Mouse (Mus musculus): ENCODE results near the gene Snai1.

The Snai1 gene

DNA sequence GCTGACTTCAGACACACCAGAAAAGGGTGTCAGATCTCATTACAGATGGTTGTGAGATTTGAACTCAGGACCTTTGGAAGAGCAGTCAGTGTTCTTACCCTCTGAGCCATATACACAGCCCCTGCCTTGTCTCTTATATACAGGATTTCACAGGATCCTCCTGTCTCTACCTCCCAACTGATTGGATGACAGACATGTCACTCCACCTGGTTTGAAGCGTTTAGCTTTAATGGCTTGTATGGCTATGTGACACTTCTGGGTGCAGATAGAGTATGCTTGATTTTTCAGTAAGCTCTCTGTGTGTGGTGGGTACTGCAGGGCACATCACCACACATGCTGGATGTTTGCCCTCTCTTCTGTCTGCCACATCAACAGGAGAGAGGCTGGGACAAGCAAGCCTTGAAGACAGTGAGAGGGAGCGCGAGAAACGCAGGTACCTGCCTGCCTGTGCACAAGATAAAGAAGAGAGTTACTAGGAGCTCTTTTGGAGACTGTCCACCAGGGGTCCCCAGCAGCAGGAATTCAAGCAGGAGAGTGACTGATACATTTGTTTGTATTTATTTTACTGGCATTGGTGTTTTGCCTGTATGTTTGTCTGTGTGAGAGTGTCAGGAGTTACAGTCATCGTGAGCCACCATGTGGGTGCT is 18.3 kb upstream of the Snai1 start:
- in situ Hi-C loops (cut with MboI, MseI) = no loop called here

DNA sequence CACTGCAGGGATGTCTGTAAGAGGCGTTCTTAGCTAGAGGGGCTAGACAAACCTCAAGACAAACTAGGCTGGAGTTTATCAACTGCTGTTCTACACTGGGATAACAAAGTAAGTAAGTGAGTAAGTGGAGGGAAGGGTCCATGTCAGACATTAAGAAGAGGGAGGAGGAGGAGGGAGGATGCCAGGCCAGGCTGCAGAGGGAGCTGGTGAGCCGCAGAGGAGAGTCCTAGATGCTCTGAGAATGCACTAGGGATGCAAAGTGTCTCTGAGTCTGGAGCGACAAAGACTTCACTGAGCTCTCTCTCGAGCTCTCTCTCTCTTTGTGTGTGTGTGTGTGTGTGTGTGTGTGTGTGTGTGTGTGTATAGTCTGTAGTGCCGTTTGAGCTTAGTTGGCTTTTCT is 9.7 kb upstream of the Snai1 start:
- in situ Hi-C loops (cut with MboI, MseI) = no loop called here

DNA sequence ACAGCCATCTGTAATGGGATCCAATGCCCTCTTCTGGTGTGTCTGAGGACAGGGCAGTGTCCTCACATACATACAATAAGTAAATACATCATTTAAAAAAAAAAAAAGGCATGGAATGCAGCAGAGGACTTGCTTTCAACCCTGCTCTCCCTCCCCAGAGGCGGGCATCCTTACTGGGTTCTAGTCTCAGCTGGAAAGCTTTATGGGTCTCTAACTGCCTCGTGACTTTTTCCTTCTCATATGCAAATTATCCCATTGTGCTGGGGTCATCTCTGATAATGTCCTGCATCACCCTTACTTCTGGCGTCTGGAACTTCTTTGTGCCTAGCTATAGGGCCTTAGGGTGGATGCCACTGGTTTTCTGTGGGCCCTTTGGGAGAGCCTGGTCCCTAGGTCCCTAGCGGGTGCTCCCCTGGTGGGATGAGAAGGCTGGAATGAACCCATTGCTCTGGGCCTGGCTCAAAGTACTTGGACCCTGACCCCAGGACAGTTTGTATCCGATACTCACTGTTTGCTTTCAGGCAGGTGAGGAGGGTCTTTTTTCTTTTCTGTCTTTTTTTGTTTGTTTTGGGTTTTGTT is 8.0 kb upstream of the Snai1 start:
- in situ Hi-C loops (cut with MboI, MseI) = loop anchor here (5.0 kb wide), 2 partner anchors 72 to 367 kb away; no protein-coding TSS in a partner anchor

DNA sequence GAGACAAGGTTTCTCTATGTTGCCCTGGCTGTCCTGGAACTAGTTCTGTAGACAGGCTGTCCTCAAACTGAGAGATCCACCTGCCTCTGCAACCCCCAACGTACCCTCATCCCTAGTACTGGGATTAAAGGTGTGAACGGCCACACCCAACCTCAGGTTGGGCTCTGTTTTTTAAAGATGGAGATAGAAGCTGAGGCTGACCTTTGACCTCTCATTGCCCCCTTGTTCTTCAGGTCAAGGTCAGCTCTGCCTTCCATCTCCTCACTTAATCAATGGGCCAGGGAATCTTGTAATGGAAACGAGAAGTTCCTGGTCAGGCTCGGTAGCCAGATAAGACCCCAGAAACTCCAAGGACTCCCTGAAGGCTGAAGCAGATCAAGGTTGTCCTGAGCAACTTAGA is 7.5 kb upstream of the Snai1 start:
- in situ Hi-C loops (cut with MboI, MseI) = loop anchor here (5.0 kb wide), 2 partner anchors 72 to 367 kb away; no protein-coding TSS in a partner anchor

DNA sequence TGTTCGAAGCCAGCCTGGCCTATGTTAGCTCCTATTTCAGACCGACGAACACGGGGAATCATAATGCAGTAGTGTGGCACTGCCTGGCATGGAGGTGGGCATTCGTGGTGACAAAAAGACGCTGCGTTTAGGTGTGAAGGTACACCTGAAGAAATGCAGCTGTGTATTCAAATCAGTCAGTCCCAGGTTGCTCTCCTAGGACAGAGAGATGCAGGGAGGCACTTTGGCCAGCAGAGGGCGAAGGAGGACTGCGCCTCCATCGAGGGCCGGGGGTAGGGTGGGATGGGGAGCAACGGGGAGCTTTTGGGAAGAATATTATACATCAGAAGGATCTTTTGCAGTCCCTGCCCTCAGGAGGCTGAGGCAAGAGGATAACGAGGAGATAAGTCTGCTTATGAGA is 5.9 kb upstream of the Snai1 start:
- in situ Hi-C loops (cut with MboI, MseI) = loop anchor here (5.0 kb wide), 2 partner anchors 70 to 365 kb away; no protein-coding TSS in a partner anchor

DNA sequence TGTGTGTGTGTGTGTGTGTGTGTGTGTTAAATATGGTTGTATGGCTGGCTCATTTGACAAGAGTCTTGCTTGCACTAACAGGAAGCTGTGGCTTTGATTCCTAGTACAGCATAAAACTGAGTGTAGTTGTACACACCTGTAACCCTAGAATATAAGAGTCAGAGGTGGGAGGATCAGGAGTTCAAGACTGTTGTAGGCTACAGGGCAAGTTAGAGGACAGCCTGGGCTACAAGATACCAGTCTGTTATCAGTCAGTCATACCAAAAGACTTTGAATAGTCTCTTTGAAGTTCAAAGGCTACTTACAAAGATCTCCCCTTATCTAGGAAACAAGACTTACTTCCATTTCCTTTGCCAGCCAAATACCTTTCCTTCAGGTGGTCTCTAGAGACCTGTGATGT is 4.1 kb upstream of the Snai1 start:
- in situ Hi-C loops (cut with MboI, MseI) = loop anchor here (5.0 kb wide), 2 partner anchors 68 to 363 kb away; no protein-coding TSS in a partner anchor

DNA sequence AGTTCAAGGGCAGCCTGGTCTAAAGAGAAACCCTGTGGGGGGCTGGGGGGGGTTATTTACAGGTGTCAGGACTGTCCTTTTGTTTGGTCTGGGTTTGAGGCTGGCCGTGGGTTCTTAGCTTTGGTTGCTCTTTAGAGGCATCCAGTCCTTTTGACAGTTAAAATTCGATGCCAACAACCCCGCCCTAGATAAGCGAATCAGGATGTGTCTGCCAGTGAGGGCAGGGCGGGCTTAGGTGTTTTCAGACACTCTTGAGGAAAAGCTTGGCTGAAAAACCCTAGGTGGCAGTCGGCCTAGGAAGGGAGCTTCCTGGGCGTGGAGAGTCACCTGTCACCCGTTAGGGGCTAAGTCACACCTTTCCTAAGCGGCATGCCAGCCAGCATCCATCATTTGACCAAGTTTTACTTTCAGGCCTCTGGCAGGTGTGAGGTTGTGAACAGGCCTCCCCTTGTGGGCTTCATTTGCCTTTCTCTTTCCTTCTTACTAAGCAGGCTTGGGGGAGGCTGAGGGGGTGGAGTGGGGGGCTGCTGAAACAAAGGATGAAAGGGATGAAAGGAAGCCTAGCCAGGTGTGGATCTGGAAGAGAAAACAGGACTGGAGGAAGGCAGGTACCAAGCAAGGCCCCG is 1.6 kb upstream of the Snai1 start:
- in situ Hi-C loops (cut with MboI, MseI) = no loop called here

DNA sequence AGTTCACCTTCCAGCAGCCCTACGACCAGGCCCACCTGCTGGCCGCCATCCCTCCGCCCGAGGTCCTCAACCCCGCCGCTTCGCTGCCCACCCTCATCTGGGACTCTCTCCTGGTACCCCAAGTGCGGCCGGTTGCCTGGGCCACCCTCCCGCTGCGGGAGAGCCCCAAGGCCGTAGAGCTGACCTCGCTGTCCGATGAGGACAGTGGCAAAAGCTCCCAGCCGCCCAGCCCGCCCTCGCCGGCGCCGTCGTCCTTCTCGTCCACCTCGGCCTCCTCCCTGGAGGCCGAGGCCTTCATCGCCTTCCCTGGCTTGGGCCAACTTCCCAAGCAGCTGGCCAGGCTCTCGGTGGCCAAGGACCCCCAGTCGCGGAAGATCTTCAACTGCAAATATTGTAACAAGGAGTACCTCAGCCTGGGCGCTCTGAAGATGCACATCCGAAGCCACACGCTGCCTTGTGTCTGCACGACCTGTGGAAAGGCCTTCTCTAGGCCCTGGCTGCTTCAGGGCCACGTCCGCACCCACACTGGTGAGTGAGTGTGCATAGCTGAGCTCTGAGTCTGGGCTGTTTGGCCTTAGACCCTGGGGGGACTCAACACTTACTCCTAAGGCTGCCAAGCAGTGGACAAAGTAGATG is 794 bp downstream of the Snai1 start:
- in situ Hi-C loops (cut with MboI, MseI) = no loop called here

DNA sequence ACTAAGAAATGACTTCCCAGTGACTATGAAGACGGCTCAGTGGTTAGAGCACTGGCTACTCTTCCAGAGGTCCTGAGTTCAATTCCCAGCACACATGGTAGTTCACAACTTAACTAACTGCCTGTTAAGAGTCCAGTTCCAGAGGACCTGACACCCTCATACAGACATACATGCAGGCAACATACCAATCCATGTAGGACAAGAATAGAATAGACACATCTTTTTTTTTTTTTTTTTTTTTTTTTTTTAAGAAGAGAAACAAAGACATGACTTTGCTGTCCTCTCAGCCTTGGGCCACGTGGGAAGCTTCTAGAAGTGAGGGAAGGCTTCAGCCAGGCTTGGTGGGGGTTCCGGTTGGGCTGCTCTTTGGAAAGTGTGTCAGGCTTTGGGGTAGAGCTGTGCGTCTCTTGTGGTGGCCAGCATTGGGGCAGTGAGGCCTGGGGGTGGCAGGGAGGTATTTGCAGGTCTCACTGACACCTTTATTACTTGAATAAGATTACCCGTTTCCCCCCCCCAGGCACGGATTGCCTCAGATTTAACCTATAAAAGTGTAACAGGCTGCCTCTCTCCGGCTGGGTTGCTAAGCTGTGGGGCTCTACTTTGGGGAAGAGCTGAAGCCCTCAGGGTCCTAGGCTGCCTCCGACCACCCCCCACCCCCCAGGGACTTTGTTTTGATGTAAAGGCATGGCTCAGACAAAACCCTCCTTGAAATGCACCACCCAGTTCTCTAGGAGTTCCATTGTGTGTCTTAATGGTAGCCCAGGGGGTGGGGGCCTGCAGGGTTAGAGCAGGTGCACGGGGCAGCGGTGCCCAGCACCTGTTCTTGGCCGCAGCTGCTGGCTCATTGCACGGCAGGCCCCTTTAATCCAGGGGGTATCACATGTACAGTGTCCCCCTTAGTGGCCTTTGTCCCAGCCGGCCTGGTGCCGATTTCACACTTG is 1.8 kb downstream of the Snai1 start:
- in situ Hi-C loops (cut with MboI, MseI) = no loop called here

DNA sequence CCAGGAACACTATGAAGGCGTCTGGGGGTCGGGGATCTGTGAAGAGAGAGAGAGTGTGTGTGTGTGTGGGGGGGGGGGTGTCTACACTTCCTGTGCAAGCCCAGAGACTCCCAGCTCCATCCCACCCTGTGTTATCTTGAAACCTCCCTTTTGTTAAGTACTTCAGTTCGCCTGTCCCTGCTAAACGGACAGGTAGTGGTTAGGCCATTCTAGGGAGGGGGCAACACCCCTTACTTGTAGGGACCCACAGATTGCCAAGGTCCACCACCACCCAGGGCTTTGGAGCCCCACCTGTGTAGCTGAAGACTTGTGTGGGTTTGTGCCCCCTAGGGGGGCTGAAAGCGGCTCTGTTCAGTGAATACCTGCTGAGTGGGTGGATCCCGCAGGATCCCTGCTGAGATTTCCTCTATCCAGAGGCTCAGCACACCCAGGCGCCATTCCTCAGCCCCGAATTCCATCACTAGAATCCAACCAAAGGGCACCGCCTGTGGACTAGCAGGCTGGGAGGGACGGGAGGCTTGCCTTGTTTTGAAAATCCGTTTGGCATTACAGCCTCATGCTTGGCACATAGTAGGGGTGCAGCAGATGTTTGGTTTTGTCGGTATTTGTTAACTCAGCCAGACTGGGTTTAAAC is 2.6 kb downstream of the Snai1 start:
- in situ Hi-C loops (cut with MboI, MseI) = no loop called here

DNA sequence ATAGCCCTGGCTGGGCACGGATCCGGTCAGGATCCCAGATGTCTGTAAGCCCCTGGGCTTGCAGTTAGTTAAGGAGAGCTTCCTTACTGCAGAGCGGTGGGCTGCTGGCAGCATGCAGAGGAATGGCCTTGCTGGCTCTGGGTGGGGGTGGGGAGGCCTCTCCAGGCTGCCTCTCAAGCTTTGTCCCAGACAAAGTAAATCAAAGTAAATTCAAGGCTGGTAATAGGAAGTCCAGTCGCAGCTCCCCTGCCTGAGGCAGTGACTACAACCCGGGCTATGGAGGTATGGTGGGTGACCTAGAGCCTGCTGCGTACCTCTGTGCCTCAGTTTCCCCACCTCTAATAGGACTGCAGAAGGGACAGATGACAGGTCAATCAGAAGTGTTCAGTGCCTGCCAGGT is 3.3 kb downstream of the Snai1 start:
- in situ Hi-C loops (cut with MboI, MseI) = no loop called here

DNA sequence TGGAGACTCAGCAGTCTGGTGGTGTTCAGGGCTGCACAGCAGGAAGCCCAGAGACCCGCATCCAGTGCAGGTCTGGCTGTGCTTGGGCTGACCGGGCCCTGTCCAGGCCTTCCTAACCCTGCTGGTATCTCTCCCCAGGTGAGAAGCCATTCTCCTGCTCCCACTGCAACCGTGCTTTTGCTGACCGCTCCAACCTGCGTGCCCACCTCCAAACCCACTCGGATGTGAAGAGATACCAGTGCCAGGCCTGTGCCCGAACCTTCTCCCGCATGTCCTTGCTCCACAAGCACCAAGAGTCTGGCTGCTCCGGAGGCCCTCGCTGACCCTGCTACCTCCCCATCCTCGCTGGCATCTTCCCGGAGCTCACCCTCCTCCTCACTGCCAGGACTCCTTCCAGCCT is 3.8 kb downstream of the Snai1 start:
- in situ Hi-C loops (cut with MboI, MseI) = no loop called here

DNA sequence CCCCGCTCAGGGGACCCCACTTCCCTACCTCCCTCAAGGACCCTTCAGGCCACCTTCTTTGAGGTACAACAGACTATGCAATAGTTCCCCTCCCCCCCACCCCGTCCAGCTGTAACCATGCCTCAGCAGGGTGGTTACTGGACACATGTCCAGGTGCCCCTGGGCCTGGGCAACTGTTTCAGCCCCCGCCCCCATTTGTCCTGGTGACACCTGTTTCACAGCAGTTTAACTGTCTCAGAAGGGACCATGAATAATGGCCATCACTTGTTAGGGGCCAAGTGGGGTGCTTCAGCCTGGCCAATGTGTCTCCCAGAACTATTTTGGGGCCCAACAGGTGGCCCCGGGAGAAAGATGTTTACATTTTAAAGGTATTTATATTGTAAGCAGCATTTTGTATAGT is 4.4 kb downstream of the Snai1 start:
- in situ Hi-C loops (cut with MboI, MseI) = no loop called here

DNA sequence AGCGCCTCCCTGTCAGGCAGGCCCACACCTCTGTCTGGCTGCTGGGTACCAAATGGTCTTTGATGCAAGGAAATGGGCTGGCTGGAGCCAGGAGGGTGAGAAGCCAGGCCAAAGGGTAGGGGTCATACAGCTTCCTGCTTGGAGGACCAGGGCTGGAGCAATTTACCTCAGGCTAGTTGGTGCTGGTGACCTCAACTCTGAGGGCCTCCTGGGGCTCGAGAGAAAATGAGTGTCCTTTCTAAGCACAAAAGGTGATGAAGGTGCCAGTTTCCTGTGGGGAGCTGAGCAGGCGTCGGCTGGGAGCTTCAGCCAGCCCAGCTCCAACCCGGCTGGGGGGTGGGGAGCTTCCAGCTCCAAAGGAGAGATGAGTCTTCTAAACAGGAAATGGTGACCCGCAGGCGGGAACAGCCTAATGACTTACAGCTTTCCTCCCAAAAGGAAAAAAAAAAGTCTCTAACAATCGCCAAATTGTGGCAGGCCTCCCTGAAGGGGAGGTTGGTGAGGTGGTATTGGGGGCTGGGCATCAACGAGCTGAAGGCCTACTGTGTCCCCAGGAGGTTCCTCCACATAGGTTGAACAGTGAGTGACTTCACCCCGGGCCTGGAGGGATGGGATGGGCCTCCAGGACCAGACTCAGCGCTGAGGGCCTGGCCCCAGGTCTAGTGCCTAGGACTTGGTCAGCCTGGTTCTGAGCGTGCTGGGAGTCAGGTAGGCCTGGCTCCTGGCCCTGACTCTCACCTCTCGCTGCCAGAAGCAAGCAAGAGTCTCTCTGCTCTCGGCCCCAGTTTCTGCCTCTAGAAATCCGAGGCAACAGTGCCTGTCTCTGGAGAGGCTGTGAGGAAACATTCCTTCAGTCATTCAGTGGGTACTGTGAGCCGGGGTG is 5.4 kb downstream of the Snai1 start:
- in situ Hi-C loops (cut with MboI, MseI) = no loop called here

DNA sequence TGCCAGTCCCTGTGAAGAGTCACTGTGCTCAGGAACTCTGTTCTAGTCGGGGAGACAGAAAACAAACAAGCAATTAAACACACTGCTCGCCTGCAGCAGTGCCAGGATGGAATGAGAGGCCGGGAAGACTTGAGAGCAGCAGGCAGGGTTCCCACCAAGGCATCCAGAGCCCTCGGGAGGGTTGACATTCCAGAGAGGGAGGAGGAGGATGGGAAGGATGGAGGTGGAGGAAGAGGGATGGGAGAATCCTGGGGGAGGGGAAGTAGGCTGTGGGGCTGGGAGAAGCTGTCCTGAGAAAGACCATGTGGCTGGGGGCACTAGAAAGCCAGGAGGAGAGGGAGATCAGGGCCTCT is 6.0 kb downstream of the Snai1 start:
- in situ Hi-C loops (cut with MboI, MseI) = no loop called here

DNA sequence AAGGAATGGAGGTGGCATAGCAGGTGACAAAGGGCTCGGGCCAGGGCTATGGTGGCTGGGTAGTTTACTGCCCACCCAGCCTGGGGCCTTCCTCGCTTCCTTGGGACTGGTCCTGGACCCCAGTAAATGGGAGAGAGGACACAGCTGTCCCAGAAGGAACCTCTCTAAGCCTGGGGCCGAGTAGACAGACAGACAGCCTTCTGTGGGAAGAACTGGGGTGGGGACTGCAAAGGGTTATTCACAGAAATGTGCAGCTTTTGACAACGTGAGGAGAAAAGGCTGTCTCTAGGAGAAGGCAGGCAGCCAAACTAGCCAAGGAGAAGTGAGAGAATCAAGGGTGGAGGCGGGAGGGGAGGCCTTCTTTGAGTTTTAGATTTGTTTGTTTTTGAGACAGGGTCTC is 6.5 kb downstream of the Snai1 start:
- in situ Hi-C loops (cut with MboI, MseI) = no loop called here

DNA sequence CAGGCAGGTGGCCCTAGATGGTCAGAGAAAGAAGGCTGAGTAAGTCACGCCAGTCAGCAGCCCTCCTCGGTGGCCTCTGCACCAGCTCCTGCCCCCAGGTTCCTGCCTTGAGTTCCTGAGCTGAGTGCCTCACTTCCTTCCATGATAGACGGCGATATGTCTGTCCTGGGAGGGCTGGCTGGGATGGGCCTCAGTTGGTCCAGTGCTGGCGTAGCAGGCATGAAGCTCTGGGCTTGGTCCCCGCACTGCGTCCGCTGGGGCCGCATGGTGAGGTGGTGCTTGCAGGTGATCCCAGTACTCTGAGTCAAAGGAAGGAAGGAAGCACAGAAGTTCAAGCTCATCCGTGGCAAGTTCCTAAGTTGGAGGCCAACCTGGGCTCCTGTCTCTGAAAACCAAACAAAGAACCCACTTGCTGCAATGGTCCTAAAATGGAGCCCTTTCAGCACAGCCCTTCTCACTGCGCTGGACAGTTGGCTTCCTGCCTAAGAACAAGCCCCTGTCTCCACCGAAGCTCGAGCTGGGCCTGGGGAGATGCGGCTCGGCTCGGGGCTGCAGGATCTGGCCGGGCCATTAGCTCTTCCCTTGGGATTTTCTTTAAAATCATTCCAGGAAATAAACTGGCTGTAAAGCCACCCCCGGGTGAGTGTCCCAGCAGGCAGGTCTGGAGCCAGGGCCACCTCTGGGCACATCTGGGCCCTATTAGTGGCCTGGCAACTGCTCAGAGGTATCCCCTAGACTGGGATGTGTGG is 8.6 kb downstream of the Snai1 start:
- in situ Hi-C loops (cut with MboI, MseI) = no loop called here

DNA sequence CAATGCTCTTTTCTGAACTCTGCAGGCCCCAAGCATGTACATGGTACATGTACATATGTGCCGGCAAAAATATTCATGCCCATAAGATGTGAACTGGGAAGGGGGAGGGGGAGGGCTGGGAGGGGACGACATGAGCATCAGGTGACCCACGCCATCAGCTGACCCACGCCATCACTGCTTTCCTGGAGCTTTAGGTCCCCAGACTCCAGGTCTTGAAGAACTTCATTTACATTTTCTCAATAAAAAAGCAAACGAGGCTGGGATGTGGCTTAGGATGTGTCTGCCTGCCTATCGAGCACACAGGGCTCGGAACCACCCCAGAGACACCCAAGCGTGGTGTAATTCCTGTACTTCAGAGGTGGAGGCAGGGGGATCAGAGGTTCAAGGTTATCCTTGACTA is 9.4 kb downstream of the Snai1 start:
- in situ Hi-C loops (cut with MboI, MseI) = no loop called here

DNA sequence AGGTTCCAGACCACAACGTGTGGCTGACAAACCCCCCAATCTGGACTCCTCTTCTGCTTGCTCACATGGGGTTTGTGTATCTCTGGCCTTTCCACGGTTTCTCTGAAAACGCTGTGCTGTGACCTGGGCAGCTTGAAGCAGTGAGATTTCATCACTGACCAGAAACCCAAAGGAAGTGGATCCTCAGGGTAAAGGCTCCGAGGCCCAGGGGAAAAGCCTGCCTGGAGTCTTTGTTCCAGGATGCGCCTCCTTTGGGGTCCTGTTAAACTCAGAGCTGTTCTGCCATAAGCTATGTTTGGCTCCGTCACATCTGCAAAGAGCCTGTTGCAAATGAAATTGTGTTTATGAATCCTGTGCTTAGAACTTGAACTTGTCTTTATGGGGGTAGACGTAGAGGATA is 11.0 kb downstream of the Snai1 start:
- in situ Hi-C loops (cut with MboI, MseI) = no loop called here

Measured in regulatory T cell (primary cell).